ENCODE assay signal across 13 mouse cellular contexts in the genomic region with DNA sequence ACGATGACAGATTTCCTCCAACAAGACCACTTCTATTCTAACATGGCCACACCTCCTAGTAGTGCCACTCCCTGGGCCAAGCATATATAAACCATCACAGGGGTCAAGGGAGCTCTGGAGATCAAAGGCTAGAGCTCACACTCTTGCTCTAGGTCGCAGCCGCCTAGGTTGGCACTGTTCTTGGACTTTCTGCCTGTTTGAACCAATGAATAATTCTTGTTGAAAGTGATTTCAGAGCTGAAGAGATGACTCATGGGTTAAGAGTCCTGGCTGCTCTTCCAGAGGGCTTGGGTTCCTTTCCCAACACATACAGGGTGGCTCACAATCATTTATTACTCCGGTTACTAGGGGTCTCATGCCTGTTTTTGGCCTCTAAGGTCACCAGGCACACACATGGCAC. TPM values are rescaled to one million over a fixed set of nuclear protein-coding genes. Genes with fewer than 3 reads are reported as not detected.
"Had no signal": no experiment of that assay in that cellular context is flagged by ENCODE, and none has a peak within 500 bp of the region (broad histone marks: within the 10 kb centered on the region; RNA-seq: fewer than 3 reads in every experiment).

No protein-coding gene starts in this region.

- DNase-seq: retina, postnatal 1 day; right cerebral cortex, adult 18-20 months; right cerebral cortex, postnatal 14 days; right cerebral cortex, postnatal 25 days; right cerebral cortex, postnatal 4 days; spleen, adult 18-20 months; thymus, adult 18-20 months; thymus, adult 2 months; thymus, postnatal 14 days; thymus, postnatal 25 days; thymus, postnatal 36 days; thymus, postnatal 4 days had no signal

RNA-seq across cellular contexts. Expression of a gene that starts 24.3 kb away (rescaled TPM):
- polyA plus RNA-seq: small intestine, adult 2 months had no signal
